In the genomic region with DNA sequence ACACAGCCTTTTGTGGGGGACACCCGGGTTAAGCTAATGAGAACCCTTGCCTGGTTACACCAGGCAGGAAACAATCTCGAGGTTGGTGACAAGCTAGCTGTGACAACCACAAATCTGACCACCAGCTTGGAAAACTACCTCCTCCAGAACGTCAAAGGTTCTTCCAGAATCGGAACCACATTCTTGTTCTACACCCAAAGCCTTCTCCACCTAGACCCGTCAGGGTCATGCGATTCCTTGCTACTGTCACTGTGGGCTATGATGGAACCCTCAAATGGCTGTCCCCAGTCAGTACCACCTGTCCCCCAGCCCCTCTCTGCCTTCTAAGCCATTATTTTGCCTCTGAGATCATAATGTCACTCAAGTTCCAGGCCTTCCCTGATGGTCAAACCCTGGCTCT, we compare ENCODE assay signal across 15 mouse cellular contexts.
"Had no signal": no experiment of that assay in that cellular context is flagged by ENCODE, and none has a peak within 500 bp of the region (broad histone marks: within the 10 kb centered on the region; RNA-seq: fewer than 3 reads in every experiment).

No protein-coding gene starts in this region.

- DNase-seq: lung, adult 18-20 months; lung, embryonic 14.5 days; lung, postnatal 10 days; lung, postnatal 4 days; right cerebral cortex, postnatal 14 days; spleen, adult 18-20 months; thymus, adult 18-20 months; thymus, postnatal 14 days; thymus, postnatal 36 days had no signal

- H3K27me3 ChIP-seq: midbrain, embryonic 13.5 days; neural tube, embryonic 13.5 days; neural tube, embryonic 15.5 days had no signal

- H3K9me3 ChIP-seq: midbrain, embryonic 10.5 days; midbrain, embryonic 13.5 days; neural tube, embryonic 13.5 days; neural tube, embryonic 15.5 days had no signal

- H3K27ac ChIP-seq: midbrain, embryonic 10.5 days; midbrain, embryonic 13.5 days; neural tube, embryonic 13.5 days; neural tube, embryonic 15.5 days had no signal

- H3K9ac ChIP-seq: lung, embryonic 14.5 days; midbrain, embryonic 13.5 days; neural tube, embryonic 13.5 days; neural tube, embryonic 15.5 days had no signal

- H3K4me1 ChIP-seq: midbrain, embryonic 10.5 days; midbrain, embryonic 13.5 days; neural tube, embryonic 13.5 days; neural tube, embryonic 15.5 days had no signal

- H3K36me3 ChIP-seq: midbrain, embryonic 10.5 days; midbrain, embryonic 13.5 days; neural tube, embryonic 13.5 days; neural tube, embryonic 15.5 days had no signal

- H3K4me2 ChIP-seq: lung, embryonic 14.5 days; midbrain, embryonic 13.5 days; neural tube, embryonic 13.5 days; neural tube, embryonic 15.5 days had no signal

- ATAC-seq: midbrain, embryonic 13.5 days; midbrain, embryonic 16.5 days had no signal

- H3K4me3 ChIP-seq: midbrain, embryonic 10.5 days; midbrain, embryonic 13.5 days; myocyte; neural tube, embryonic 13.5 days; neural tube, embryonic 15.5 days had no signal
